Mouse (Mus musculus): ENCODE results near the gene Mgat5b.
A peak's percentile ranks its signal among the peaks of the same experiment; 100 is the strongest.

Mgat5b gene

DNA sequence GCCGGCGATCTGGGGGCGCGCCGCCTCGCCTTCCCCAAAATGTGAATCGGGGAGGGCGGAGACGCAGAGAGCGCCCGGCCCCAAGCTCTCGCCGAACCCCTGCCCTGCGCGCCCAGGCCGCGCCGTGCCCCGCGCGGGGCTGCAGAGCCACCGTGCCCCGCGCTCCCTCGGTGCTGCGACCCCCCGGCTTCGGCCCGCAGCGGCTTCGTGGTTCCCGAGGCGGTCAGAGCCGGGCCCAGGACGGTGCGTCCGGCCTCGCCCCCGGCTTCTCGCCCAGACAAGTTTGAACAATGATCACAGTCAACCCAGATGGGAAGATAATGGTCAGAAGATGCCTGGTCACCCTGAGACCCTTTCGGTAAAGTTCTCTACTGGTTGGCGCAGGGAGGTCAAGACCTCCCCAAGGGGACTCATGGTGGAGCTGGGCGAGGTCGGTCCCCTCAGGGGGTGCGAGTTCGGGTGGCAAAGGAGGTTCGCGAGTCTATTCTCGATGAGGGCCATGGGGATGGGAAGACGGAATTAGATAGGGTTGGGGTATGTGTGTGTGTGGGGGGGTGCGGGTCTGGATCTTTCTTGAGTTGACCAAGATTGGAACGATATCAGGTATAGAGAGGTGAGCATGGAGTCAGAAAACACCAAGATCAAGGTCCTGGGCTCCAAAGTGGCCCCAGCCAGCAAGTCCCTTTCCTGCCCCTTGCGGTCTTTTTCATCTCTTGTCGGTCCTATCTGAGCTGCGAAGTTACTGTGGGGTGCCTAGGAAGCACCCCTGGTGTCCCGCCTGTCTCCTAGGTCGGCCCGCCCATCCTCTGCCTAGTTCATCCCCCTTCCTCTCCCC lies 740 bp downstream of the Mgat5b start:
- no peak for DNase-seq

DNA sequence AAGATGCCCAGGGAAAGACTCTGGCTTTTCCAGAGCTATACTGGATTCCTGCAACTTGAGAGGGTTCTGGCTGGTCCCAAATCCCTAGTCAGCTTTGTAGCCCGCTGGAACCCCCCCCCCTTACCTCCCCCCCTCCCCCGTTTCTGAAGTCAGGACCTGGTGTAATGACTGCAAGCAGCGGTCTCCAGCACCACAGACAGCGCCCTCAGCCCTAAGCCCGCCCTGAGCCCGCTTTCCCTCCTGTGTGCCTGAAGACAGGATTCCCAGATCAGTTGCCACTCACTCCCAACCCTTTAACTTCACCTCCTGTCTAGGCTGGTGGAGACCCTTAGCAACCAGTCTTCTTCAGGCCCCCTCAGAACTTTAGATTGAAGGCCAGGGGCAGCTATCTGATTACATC lies 2.1 kb downstream of the Mgat5b start:
- no peak for DNase-seq

DNA sequence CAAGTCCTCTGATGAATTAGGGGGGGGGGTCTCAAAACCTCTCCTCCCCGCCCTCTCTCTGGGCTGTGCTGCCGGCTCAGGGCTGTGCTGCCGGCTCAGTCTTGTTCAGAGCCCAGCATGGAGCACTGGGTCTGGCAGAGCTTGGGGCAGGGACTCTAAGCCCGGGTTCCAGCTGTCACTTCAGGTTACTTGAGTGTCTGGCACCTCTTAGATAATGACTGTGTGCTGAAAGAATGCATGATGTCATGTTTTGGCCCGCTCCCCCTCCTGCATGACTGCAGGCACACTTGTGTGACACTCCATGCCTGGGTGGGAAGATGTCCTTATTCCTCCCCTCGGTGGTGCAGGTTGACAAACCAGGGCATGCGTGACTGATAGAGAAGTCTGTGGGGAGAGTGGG lies 3.4 kb downstream of the Mgat5b start:
- DNase-seq: no peak

DNA sequence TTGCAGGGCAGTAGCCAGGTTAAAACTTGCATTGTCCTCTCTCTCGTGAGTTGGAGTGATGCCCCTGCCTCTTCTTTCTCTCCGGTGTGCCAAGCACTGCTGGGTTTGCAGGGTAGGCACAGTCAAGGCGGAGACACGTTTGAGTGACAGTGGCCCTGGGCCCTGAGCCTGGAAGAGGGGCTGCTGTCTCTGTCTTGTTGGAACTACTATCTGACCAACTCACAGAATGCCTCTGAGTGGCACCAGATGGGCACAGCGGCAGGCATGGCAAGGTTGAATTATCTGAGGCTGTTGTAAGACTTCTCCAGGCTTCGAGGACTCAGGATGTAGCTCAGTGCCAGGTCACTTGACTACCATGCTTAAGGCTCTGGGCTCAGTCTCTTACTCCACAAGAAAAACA lies 9.4 kb downstream of the Mgat5b start:
- no peak for DNase-seq

DNA sequence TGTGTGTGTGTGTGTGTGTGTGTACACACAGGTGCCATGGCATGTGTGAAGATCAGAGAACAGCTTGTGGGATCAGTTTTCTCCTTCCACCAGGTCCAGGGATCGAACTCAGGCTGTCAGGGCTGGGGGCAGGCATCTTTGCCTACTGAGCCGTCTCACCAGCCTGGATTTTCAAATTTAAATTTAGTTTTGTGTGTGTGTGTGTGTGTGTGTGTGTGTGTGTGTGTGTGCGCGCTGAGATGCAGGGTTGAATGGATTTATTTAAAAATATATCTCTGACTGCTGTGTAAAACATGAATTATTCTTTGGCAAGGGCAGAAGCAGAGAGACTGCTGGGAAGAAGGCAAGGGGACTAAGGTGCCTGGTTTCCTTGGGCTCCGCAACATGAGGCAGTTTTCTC lies 16.2 kb downstream of the Mgat5b start:
- DNase-seq: no peak

DNA sequence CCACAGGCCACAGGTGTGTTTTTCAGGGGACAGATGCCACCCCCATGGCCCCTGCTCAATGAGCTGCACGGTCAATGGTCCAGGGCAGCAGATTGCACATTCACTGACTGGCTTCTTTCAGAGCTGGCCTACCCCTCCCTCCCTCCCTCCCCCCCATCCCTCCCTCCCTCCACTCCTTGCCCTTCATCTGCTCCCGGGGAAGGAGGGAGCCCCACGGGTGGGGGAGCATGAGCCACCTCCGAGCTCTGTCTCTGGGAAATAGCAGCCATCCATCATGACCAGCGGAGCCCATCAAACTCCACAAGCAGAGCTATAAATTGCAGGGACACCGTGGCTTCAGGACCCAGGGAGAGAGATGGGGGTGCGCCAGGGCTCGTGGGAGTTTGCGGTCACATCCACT lies 16.7 kb downstream of the Mgat5b start:
- no peak for DNase-seq

DNA sequence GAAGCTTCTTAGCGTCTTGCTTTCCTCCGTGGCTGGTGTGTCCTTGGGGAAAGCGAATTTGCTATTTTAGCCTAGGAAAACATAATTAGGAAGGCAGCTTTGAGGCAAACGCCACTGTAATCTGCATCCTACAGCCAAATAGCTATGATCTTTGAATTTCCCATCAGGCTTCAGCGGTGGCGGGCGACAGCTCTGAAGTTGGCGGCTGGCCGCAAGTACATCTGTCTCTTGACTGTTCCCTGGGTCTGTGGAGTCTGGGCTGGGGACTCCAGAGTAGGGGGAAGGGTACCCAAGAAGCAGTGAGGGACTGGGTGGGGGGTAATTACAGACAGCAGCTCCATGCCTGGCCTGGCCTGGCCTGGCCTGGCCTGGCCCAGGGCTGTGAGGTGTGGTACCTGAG lies 17.3 kb downstream of the Mgat5b start:
- peak; percentile 36 for DNase-seq

GRCm38 (mm10) chr11:116937141-116937540 lies 18.5 kb downstream of the Mgat5b start:
- DNase-seq: no peak

GRCm38 (mm10) chr11:116940088-116940855 lies 21.6 kb downstream of the Mgat5b start:
- no peak for DNase-seq

- no peak for DNase-seq
Observed at GRCm38 (mm10) chr11:116944346-116944745, 25.7 kb downstream of the Mgat5b start.

- DNase-seq: no peak
Observed at GRCm38 (mm10) chr11:116949832-116950231, 31.2 kb downstream of the Mgat5b start.

DNA sequence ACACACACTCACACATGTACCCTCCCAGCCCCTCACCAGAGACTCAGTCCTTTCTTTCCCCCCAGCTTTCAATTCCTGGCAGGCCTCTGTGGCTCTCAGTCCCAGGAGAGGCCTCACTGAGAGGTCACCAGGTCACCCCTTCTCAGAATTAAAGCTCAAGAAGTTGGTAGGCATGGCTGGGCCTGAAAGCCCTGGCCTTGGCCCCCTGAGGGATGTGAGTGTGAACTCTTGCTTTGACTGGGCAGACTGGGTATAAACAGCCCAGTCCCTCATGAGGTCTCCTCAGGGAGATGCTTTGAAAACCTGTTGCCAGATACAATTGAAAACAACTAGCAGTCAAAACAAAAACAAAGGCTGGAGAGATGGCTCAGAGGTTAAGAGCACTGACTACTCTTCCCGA lies 32.8 kb downstream of the Mgat5b start:
- DNase-seq: no peak

DNA sequence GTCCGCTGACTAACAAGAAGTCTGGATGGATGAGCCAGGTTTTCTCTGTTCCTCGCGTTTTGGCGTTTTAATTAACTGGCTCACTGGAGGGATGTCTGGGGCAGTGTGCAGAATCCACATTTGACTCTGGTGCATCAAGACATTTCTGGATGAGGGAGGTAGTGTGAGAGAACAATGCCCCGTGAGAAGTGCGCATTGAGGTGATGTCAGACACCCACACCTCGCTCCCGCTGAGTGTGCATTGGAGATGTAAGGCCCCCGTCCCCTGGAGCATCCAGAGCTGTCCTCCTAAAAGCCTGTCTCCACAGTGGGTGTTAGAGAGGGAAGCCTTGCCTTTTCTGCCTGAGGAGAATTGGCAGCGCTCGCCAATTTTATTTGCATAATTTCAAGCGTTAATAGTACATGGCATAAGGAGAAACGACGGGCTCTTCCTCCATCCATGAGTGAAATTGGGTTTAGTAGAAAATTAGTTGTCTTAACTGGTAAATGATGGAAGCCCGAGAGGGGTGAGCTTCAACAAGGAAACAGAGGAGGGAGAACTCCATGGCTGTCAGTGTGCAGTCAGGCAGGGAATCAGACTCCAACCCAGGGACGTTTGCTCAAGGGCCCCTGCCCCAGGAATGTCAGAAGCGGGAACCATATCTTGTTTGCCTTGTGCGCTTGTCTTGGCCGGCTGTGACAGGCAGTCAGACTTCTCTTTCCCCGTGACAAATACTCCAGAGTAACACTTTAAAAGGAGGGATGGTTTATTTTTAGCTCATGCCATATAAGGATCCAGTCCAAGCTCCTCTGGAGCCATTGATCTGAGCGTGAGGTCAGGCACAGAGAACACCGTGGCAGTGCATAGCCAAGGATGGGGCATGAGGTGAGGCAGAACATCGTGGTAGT lies 35.8 kb downstream of the Mgat5b start:
- DNase-seq: peak; percentile 31

GRCm38 (mm10) chr11:116958601-116959000 lies 39.9 kb downstream of the Mgat5b start:
- no peak for DNase-seq

- no peak for DNase-seq
Observed at GRCm38 (mm10) chr11:116965061-116965460, 46.4 kb downstream of the Mgat5b start.

DNA sequence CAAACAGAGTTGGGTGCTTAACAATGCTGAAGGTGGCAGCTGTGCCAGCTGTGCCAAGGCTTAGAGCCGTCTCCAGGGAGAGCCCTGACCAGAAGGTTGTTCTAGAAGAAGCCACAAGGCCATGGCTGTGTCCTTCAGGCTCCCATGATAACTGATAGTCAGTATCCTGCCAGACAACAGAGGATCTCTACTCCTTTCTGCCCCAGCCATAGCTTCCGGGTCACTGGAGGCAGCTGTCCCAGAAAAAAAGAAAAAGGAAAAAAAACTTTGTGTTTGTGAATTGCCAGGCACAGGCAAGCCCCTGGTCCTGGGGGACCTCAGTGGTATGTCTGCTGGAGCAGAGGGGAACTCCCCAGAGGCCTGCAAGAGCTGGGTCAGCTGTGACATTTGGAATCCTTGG lies 47.3 kb downstream of the Mgat5b start:
- no peak for DNase-seq

DNA sequence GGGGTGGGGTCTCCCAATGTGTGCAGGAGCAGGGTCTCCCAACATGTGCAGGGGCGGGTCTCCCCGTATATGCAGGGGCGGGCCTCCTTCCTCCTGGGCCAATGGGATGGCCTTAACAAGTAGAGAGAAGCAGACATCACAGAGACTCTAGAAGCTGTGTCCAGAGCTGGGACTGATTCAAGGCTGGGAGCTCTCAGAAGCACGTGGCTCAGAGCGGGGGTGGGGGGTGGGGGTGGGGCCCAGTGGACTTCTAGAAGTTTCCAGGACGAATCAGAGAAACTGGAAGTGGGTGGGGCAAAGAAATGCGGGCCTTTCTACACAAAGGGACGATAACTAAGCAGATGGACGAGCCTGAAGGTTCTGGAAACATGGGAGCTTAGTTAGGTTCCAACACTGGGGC lies 49.9 kb downstream of the Mgat5b start:
- DNase-seq: no peak

- DNase-seq: no peak
Observed at GRCm38 (mm10) chr11:116969498-116969897, 50.8 kb downstream of the Mgat5b start.

- no peak for DNase-seq
Observed at GRCm38 (mm10) chr11:116970847-116971246, 52.2 kb downstream of the Mgat5b start.

DNA sequence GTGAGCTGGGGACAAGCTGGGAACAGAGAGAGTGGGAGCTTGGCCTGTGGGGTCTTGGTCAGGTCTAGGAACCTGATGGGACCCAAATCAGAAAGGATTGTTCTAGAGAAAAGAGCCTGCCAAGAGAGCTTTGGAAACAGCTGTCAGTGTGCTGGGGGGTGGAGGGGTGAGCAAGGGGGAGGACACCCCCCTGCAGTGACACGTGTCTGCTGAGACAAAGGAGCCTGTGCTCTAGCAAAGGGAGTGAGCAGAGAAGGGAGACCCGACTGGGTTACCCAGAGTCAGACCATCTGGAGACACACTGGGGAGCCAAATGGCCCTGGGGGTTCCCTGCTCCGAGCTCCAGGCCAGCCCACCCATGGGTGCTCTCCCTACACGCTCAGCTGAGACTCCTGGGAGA lies 54.2 kb downstream of the Mgat5b start:
- no peak for DNase-seq

DNA sequence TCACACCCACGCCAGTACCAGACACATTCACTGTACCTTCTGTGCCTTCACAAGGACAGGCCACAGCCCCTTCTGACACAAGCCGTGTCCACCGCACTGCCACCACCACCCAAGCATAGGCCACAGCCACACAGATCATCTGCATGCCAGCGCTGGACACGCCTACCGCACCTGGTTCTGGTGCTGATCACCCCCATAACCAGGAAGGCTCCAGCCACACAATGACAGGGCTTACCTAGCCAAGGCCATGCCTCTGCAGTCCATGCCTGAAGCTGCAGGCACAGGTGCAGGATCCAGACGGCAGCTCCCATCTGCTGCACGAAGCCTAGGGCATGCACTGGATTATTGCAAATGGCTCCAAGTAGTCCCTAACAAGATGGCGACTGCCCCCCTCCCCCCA lies 54.8 kb downstream of the Mgat5b start:
- DNase-seq: no peak

GRCm38 (mm10) chr11:116974341-116974740 lies 55.7 kb downstream of the Mgat5b start:
- no peak for DNase-seq

- DNase-seq: no peak
Observed at GRCm38 (mm10) chr11:116980313-116980712, 61.6 kb downstream of the Mgat5b start.

All from right cerebral cortex, postnatal 25 days (tissue).